Mouse (Mus musculus) adrenal gland (tissue): ENCODE measurements at regions not wholly inside any gene's neighbourhood (a gene's known extent, or its start where the extent isn't known, plus 50 kb on each side); places are given as distances from the start of the nearest gene placed in this dataset.

Experiments used
- intact Hi-C: fragments of 180-260 bp; cut with DNase I; formaldehyde crosslinking; loops from one replicate; pipeline ENCODE4 v1.15.1; 2025

DNA sequence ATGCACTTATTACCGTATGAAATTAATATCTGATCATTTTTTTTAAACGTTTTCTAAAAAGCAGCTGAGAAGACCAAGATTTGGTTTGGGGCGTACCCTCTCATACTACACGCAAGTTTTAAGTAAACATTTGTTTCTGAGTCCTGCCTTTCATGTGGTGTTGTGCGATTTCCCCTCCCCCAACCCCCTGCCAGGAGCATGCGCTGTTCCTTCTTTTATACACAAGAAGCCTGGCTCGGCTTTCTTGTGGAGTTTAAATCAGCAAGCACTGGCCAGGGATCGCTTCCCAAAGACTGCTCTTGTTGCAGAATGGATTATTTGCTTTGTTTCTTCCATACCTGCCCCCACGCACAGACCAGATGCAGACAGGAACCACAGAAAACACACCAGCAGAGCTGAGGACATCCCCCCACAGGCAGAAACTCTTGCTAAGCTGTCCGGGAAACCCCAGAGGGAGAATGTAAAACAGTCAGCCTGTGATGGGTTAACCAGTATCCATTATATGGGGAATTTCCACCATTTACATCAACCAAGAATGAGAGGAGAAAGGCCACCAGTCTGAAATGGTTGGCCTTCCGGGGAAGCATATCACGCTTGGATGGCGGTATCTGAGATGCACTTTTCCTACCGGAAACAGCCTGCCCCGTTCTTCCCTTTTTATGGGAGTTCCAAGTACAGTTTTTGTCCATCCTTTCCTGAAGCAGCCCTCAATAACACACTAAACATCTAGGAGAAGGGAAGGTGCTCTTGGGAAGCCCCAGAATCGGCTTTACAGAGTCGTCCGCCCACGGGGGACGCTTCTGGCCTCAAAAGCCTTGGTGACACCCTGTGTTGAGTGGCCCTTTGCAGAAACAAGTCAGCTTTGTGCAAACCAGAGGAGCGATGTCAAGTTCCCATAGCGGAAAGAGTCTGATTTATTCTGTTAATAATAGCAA, 91.3 kb downstream of the Tomm20 start:
- intact Hi-C loops, result loop anchor here (10.0 kb wide), 1 partner anchor 60 kb away; no protein-coding TSS in a partner anchor

DNA sequence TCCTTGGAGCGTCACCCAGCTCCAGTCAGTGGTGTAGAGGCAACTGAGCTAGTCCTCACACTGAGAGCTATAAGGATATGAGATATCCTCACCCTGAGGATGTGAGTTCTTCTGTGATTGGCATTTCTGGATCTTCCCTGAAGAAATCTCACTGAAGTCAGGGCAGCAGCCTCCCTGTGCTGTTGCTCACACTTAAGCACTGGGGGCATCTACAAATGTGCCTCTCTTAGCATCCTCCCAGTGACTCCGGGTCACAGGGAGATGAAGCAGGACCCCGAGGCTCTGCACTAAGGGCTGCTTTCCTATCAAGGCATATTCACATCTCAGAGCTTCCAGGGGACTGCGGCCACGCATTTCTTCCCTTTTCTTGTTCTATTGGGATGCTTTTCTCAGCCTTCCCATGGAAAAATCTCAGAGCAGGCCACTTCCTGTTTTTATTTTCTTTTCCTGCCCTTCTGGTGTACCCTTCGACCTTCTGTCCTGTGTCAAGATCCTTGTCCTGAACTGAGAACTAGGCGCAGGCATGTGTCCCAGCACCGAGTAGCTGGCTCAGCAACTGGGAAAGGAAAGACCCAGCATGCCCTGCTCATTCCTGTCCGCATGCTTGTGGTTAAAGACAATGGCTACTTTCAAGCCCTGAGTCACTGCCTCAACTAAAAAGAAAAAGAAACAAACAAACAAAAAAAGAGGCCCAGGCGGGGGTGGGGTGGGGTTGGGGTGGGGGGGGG, 92.8 kb downstream of the Tomm20 start:
- intact Hi-C loops, result loop anchor here (10.0 kb wide), 1 partner anchor 62 kb away; no protein-coding TSS in a partner anchor

DNA sequence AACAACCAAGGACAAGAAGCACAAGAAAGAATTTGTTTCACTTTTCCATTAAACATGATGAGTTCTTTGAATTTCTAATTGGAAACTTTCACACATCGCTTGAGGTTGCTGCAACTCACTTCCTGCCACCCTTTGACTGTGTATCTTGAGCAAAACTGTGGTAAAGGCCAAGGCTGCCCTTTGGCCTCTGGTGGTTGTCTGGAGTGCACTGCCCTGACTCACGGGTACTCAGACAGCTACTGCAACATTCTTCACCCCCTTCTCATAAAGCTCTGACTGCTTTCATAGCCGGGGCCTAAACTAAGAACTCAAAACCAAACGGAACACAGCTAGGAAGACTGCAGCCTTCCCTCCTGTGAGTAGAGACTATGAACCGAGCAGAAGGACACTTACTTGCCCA, 93.5 kb downstream of the Tomm20 start:
- intact Hi-C loops, result loop anchor here (10.0 kb wide), 1 partner anchor 63 kb away; no protein-coding TSS in a partner anchor

DNA sequence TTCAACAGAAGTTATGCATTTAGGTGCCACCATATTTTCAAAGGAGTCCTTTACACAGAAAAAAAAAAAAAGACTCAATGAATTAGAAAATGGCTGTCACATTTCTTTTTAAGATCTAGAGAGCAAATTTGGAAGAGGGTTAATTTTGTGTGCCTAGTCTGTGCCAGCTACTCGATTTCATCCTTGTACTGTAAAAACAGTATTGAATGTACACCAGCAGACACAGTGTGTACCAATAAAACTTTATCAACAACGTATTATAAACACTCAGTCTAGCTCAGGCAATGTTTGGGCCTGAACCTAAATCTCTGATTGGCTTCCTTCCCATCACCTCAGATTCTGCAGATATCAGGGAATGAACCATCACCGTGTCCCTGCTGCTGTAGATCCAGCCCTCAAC, 93.9 kb downstream of the Tomm20 start:
- intact Hi-C loops, result loop anchor here (10.0 kb wide), 1 partner anchor 63 kb away; no protein-coding TSS in a partner anchor

DNA sequence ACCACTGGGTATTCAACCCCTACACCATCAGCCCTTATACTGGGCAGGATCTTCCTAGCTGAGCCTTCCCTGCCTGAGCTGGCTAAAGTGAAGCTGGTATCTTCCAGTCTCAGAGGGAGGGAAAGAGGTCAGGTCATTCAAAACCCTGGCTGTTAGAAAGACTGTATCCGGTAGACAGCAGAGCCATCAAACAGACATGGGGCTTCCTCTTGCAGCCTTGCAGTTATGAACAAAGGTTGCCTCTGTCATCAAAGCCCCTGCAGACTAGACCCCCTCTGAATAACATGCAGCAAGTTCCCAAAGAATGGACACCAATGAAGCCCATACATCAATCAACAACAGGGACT, 95.5 kb downstream of the Tomm20 start:
- intact Hi-C loops, result loop anchor here (10.0 kb wide), 1 partner anchor 65 kb away; no protein-coding TSS in a partner anchor

DNA sequence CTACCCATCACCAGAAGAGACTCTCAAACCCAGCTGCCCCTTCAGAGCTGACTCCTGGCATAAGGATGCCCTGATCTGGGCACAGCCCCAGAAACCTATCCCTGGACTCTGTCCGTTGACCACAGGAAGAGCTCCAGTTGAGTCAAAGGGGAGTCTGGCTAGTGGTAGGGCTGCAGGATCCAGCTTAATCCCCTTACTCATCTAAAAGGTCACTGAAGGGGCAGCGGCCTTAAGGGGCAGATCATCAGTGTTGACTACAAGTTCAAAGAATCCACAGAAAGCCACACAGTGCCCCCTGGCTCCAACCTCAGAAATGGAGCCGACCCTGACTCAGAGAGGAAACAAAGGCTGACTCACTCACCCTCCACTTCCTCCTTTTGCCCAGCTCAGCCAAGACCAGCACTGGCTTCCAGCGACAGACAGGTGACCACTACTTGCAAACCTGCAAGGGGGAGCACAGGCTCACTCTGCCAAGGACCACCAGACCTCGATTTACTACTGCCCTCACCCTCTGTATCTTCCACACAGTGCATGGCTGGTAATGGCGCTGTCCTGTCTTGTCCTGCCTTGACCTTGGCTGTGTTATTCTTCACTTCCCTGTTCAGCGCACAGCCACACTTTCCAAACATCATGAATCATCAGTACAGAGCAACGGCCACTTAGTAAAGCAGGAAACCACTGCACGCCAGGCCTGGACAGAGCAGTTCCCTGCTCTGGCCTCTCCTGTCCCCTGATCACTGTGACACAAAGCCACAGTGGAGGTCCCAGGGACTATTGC, 96.0 kb downstream of the Tomm20 start:
- intact Hi-C loops, result loop anchor here (10.0 kb wide), 1 partner anchor 65 kb away; no protein-coding TSS in a partner anchor

DNA sequence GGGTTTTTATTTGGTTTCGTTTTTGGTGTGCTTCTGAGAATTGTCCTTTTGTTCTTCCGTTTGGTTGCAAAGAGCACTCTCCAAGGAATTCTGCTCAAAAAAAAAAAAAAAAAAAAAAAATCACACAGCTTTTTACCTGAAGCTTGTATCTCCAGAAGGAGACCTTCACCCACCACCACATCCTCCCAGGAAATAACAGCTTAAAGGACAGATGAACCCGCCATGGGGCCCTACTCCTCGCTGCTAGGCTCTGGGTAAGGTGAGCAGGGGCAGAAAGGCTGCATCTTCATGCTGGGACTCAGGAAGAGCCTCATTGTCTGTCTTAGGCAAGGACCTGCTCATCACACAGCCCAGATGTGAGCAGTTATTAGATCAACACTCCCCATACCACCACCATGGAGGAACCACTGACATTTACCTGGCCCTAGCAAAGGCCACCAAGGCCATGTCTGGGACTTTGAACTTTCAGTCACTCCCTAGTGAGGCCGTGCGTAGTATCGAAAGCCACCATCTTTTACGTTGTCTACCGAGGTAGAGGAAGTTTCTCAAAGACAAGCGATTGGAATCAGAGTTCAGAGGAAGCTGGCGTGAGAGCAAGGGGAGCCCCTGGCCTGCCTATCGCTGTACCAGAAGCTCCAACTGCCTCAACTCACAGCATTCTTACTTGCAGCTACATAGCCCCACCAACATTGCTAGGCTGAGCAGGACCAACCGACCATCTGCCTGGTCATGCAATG, 97.1 kb downstream of the Tomm20 start:
- intact Hi-C loops, result no loop called here

DNA sequence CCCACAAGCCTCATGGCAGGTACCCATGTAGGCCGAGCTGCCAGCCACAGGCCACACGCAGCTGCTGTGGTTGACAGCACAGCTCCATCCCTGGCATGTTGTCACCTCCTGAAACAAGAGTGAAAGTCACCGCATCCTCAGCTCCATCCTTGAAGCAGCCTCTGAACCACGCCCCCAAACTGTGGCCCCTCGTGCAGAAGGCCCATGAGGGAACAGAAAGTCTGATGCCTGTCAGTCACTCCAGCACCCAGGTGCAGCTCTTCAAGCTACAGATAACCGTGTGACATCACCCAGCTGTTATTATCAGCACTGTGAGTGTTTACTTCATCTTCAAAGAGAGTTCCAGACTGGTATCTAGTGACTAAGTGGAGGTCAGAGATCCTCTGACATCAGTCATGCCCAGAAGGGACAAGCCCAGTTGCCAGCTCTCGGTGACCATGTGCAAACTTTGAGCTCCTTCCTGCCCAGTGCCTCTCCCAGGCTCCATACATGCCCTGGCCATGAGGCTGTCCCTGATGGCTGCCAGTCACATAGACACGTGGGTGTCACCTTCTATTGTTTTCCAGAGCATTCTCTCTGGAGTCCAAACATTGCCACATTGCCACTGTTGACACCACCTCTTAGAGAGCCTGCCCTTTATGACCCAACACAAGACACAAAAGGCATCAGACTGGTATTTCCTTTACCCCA, 97.8 kb downstream of the Tomm20 start:
- intact Hi-C loops, result no loop called here

DNA sequence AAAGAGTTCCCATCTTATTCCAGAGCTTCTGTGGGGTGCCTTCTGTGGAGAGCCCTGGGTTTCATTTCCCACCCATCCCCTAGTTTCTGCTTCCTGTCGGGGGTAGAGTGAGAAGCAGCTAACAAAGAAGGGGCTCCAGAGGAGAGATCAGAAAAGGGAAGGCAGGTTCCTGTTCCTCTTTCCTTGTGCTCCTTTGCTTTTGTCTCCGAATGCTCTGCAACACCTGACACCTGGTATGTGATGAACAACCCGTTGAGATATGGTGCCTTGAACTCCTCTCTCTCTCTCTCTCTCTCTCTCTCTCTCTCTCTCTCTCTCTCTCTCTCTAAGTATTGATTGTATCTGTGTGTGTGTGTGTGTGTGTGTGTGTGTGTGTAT, 99.5 kb downstream of the Tomm20 start:
- intact Hi-C loops, result no loop called here

DNA sequence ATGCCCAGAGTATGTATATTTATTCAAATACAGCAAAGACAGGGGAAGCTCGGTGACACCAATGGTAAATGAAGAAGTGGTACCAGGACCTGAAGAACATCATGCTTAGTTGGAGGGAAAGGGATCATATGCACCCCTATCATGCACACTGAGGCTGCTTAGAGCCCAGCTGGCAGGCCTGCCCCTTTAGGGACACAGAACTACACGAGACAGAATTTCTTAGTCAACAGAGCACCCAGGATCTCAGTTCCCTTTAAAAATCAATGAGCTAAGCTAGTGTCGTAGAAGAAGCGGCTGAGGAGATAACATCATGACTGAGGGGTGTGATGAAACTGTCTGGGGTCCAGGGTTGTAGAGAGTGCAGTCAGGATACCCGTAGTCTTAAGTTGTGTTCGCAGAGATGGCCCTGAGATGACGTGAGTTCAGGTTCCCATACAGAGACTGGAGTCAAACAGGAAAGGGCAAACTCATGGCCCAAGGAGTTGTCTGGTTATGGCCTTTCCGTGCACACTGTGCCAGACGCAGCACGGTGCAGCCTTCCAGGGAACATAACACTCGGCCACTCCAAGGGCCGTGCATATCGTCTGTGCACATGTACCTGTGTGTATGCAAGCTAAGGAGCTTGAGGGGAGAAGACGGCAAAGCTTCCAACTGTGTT, 100.0 kb downstream of the Tomm20 start:
- intact Hi-C loops, result no loop called here

DNA sequence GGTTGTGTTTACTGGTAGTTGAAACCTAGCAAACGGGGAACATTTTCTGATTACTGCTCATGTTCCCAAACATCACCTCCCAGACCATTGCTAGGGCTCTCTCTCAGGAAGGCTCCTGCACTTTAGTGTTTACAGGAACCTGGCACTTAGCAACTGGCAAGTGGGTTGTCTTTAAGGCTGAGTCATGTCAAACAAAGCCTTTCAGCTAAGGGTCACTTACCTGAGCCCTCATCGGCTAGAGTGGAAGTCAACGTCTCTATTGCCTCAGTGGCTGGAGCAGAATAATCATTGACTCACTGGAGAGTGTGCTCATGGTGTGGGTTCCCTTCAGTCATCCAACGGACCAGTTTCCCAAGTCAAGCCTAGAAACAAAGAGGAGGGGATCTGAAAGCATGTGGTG, 101.0 kb downstream of the Tomm20 start:
- intact Hi-C loops, result loop anchor here (5.0 kb wide), 1 partner anchor 262 kb away; no protein-coding TSS in a partner anchor

DNA sequence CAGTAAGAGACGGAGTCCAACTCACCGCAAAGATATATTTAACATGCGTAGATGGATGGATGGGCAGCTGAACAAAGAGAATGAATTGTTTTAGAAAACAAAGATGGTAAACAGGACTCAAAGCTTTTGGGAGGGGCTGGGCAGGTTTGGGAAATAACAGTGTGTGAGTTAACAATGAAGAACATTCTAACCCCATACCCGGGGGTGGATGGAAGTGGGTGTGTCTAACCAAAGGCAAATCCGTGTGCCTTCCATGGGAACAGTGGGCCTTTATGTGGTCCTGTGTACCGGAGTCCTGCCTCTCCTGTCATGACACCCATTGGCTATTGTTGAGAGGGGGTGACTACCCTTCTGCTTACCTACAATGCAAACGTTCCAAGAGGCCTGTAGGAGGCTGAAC, 104.5 kb downstream of the Tomm20 start:
- intact Hi-C loops, result loop anchor here (5.0 kb wide), 1 partner anchor 259 kb away; no protein-coding TSS in a partner anchor

DNA sequence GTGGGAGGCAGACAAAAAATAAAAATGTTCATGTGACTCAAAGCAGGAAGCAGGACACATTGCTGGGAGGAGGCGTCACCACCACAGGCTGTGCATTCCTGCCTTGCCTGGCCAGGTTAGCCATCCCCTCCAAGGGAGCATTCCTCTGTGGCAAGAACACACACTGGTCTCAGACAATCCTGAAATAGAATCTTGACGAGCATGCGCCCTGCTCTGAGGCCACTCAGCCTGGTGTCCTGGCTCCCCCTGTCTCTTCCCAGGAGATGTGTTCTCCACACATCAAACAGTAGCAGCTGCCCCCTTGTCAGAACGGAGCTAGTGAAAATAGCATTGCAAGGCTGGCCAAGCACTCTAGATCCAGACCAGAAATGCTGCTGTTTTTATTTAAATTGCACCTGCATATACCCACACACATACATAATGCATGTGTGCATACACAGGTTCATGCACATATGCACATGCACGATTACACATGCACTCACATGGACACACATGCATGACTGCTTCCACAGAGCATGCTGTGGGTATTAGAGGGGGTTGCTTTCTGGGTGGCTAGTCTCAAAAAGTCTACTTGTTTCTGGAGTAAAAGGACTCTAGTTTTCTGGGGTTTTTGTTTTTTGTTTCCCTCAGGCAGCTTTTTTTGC, 105.8 kb downstream of the Tomm20 start:
- intact Hi-C loops, result loop anchor here (5.0 to 10.0 kb wide), 2 partner anchors 175 to 258 kb away; no protein-coding TSS in a partner anchor

DNA sequence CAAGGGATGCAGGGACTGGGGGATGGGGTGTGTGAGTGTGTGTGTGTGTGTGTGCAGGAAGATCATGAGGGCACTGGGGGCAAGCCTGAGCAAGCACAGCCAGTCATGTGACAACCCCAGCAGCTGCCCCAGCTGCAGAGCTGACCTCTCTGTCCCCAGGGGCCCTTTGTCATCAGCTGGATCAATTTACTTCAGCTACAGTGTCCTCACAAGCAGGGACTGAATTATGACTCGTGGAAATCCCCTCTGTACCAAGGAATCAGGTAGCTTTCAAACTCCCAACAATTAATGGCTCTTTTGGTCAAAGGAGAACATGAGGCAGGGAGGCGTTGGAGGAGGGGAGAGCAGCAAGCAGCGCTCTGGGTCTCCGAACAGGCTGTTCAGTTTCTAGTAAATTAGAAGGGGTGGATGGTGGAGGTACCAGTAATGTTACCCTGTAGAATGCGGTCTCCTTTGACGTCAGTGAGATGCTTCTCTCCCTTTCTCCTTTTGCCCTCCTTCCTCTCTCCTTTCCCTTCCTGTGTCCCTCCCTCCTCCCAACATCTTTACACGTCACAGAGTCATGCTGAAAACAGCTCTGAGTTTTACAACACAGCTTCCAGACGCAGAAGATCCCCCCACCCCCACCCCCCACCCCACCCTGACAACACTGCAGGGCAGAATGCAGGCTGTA, 106.5 kb downstream of the Tomm20 start:
- intact Hi-C loops, result loop anchor here (10.0 kb wide), 1 partner anchor 174 kb away; no protein-coding TSS in a partner anchor

DNA sequence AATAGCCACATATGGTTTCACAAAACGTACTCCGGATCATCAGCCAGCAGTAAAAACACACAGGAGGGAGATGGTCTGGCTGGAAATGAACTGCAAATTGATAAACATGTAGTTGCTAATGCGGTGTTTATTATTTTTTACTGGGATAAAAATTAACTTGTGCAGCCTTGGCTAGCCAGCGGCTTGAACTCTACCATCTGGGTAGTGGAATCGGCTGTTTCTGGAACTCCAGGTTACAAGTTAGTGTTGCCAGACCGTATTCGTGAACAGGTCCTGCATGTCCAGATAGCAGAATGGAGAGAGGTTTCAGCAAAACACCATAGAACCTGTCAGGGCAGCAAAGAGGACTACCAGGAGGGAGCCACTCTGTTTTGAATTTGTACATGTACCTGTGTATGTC, 107.4 kb downstream of the Tomm20 start:
- intact Hi-C loops, result loop anchor here (10.0 kb wide), 1 partner anchor 173 kb away; no protein-coding TSS in a partner anchor

DNA sequence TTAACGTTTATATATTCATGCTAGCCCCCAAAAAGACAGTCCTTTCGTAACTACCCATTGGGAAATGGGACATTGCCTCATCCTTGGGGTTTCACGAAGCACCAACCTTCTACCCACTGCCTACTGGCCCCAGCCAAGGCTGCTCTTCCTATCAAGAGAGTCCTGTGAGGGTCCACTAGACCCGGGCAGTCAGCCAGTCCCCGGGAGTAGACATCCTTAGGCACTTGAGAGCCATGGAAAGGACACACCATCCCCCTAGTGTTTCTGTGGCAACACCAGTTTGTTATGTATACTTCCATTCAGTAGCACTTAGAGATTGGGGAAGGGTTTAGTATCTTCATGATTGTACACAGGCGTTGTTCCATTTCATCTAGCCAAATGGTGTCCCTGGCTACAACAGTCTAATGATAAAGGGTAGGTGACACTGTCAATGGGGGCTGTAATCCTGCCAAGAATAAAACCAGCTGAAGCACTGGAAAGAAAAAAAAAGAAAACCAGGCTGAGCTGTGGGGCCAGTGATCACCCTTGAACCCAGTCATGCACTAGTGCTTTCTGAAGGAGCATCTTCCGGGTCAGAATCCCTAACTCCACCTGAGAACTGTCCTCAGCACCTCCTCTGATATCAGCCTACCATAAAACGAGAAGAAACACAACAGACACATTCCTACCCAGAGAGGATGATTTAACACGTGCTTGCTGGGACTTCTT, 108.2 kb downstream of the Tomm20 start:
- intact Hi-C loops, result loop anchor here (10.0 kb wide), 1 partner anchor 173 kb away; no protein-coding TSS in a partner anchor

DNA sequence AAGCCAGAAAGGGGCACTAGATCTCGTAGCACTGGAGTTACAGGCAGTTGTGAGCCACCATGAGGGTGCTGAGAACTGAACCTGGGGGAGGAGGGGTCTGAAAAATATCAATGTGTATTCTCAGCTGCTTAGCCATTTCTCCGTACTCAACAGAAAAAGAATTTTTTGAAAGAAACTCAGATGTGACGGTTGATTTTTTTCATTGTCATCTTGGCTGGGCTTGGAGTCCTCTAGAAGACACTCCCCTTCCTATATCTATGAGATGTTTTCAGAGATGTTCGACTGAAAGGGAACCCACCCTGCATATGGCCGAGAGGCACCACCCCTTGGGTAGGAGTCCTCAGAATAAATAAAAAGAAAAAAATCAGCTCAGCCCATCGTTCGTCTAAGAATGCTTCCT, 110.1 kb downstream of the Tomm20 start:
- intact Hi-C loops, result loop anchor here (10.0 kb wide), 1 partner anchor 171 kb away; no protein-coding TSS in a partner anchor
